Mouse (Mus musculus) mouse embryonic stem cell (cell line): ENCODE results near the gene Amer1.

Source experiments
- in situ Hi-C, 2 experiments: fragments of 300-500 bp; cut with MboI; formaldehyde crosslinking; loops; 1 replicate in 1 of 2; 3 replicates in 1 of 2; pipeline ENCODE4 v1.14.3; 2019 to 2020; ENCODE audit warnings: low sequenced_read_pairs in 2 of 2, low pct_unique_long_range_greater_than_20kb in 1 of 2, mixed read lengths in 1 of 2; ENCODE audit not compliant: unreplicated experiment in 1 of 2

Amer1 gene

GRCm38 (mm10) chrX:95444776-95445111 lies at the start of gene Amer1:
Gene Amer1, minus strand, starts transcription at chrX:95444872.
- in situ Hi-C loops: no loop called here

GRCm38 (mm10) chrX:95457166-95457565 lies 12.5 kb upstream of the Amer1 start:
- in situ Hi-C loops: no loop called here

- in situ Hi-C loops: no loop called here
Observed at GRCm38 (mm10) chrX:95445866-95446265, 1.2 kb upstream of the Amer1 start.

GRCm38 (mm10) chrX:95445141-95445540 lies 469 bp upstream of the Amer1 start:
- in situ Hi-C loops: no loop called here

GRCm38 (mm10) chrX:95443898-95444775 lies 535 bp downstream of the Amer1 start:
- in situ Hi-C loops: no loop called here

GRCm38 (mm10) chrX:95443390-95443789 lies 1.3 kb downstream of the Amer1 start:
- in situ Hi-C loops: no loop called here

- in situ Hi-C loops: no loop called here
Observed at GRCm38 (mm10) chrX:95442261-95442660, 2.4 kb downstream of the Amer1 start.

GRCm38 (mm10) chrX:95441290-95441689 lies 3.4 kb downstream of the Amer1 start:
- in situ Hi-C loops: no loop called here

GRCm38 (mm10) chrX:95438491-95438890 lies 6.2 kb downstream of the Amer1 start:
- in situ Hi-C loops: no loop called here

GRCm38 (mm10) chrX:95437236-95437635 lies 7.4 kb downstream of the Amer1 start:
- in situ Hi-C loops: no loop called here

GRCm38 (mm10) chrX:95373101-95373500 lies 71.6 kb downstream of the Amer1 start:
- in situ Hi-C loops: no loop called here
